Mouse (Mus musculus): ENCODE data around the gene Epha4.

Gene Epha4

GRCm38 (mm10) chr1:77514963-77515650 lies at the start of gene Epha4:
Gene Epha4 (minus strand): TSS chr1:77515088.
- peak in 1 of 2 experiments; percentile 18 for DNase-seq (ENCODE audit: low spot score in 2 of 2)

GRCm38 (mm10) chr1:77556199-77556598 lies 41.3 kb upstream of the Epha4 start:
- no peak for DNase-seq (ENCODE audit: low spot score in 2 of 2)

GRCm38 (mm10) chr1:77551927-77552326 lies 37.0 kb upstream of the Epha4 start:
- no peak for DNase-seq (ENCODE audit: low spot score in 2 of 2)

- no peak for DNase-seq (ENCODE audit: low spot score in 2 of 2)
Measured at GRCm38 (mm10) chr1:77545722-77546121, 30.8 kb upstream of the Epha4 start.

GRCm38 (mm10) chr1:77545035-77545434 lies 30.1 kb upstream of the Epha4 start:
- no peak for DNase-seq (ENCODE audit: low spot score in 2 of 2)

GRCm38 (mm10) chr1:77544279-77544678 lies 29.4 kb upstream of the Epha4 start:
- DNase-seq (ENCODE audit: low spot score in 2 of 2): no peak

GRCm38 (mm10) chr1:77539945-77540344 lies 25.1 kb upstream of the Epha4 start:
- no peak for DNase-seq (ENCODE audit: low spot score in 2 of 2)

GRCm38 (mm10) chr1:77538559-77538958 lies 23.7 kb upstream of the Epha4 start:
- no peak for DNase-seq (ENCODE audit: low spot score in 2 of 2)

- DNase-seq (ENCODE audit: low spot score in 2 of 2): no peak
Measured at GRCm38 (mm10) chr1:77535905-77536304, 21.0 kb upstream of the Epha4 start.

GRCm38 (mm10) chr1:77532576-77533183 lies 17.8 kb upstream of the Epha4 start:
- DNase-seq (ENCODE audit: low spot score in 2 of 2): no peak

GRCm38 (mm10) chr1:77531934-77532575 lies 17.2 kb upstream of the Epha4 start:
- no peak for DNase-seq (ENCODE audit: low spot score in 2 of 2)

GRCm38 (mm10) chr1:77525082-77525481 lies 10.2 kb upstream of the Epha4 start:
- DNase-seq (ENCODE audit: low spot score in 2 of 2): no peak

- no peak for DNase-seq (ENCODE audit: low spot score in 2 of 2)
Measured at GRCm38 (mm10) chr1:77523354-77523753, 8.5 kb upstream of the Epha4 start.

- DNase-seq (ENCODE audit: low spot score in 2 of 2): no peak
Measured at GRCm38 (mm10) chr1:77521640-77522539, 7.0 kb upstream of the Epha4 start.

GRCm38 (mm10) chr1:77518715-77519114 lies 3.8 kb upstream of the Epha4 start:
- DNase-seq (ENCODE audit: low spot score in 2 of 2): no peak

- DNase-seq (ENCODE audit: low spot score in 2 of 2): peak; percentile 20 to 64
Measured at GRCm38 (mm10) chr1:77516203-77516991, 1.5 kb upstream of the Epha4 start.

GRCm38 (mm10) chr1:77515651-77515981 lies 728 bp upstream of the Epha4 start:
- no peak for DNase-seq (ENCODE audit: low spot score in 2 of 2)

GRCm38 (mm10) chr1:77514325-77514962 lies 444 bp downstream of the Epha4 start:
- DNase-seq (ENCODE audit: low spot score in 2 of 2): no peak

GRCm38 (mm10) chr1:77513959-77514324 lies 946 bp downstream of the Epha4 start:
- no peak for DNase-seq (ENCODE audit: low spot score in 2 of 2)

- DNase-seq (ENCODE audit: low spot score in 2 of 2): no peak
Measured at GRCm38 (mm10) chr1:77513411-77513941, 1.4 kb downstream of the Epha4 start.

All from thymus, postnatal 10 days (tissue).